In the genomic region with DNA sequence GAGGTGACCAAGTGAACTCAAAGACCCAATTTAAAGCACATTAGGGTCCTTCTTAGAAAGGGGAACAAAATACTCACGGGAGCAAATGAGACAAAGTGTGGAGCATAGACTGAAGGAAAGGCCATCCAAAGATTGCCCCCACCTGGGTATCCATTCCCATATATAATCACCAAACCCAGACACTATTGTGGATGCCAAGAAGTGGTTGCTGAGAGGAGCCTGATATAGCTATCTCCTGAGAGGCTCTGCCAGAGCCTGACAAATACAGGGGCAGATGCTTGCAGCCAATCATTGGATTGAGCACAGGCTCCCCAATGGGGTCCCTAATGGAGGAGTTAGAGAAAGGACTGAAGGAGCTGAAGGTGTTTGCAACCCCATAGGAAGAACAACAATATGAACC, we compare ENCODE assay signal across 38 mouse cellular contexts. TPM values are rescaled to one million over a fixed set of nuclear protein-coding genes. Genes with fewer than 3 reads are reported as not detected.
"Had no signal": no experiment of that assay in that cellular context is flagged by ENCODE, and none has a peak within 500 bp of the region (broad histone marks: within the 10 kb centered on the region; RNA-seq: fewer than 3 reads in every experiment).

No protein-coding gene starts in this region.

RNA-seq across cellular contexts. Expression of gene Aicda, which starts 21.4 kb away (rescaled TPM):
- total RNA-seq: left cerebral cortex, adult 8-10 months; left cerebral cortex, postnatal 10 days; left cerebral cortex, postnatal 14 days; left cerebral cortex, postnatal 25 days; left cerebral cortex, postnatal 36 days; liver, adult 2 months; megakaryocyte progenitor cell, adult 5-6 weeks; megakaryocyte, adult 5-6 weeks; megakaryocyte-erythroid progenitor cell, adult 5-6 weeks; monocyte, adult 5-6 weeks had no signal
- polyA plus RNA-seq: limb, embryonic 10.5 days; liver, adult 2 months; liver, embryonic 12.5 days; liver, embryonic 13.5 days; liver, embryonic 14.5 days; liver, embryonic 15.5 days; liver, embryonic 16.5 days; lung, adult 2 months; lung, embryonic 14.5 days; lung, embryonic 15.5 days; lung, embryonic 16.5 days; midbrain, embryonic 10.5 days; midbrain, embryonic 11.5 days; midbrain, embryonic 12.5 days; myocyte; neural tube, embryonic 11.5 days had no signal

RNA-seq across cellular contexts. Expression of gene Gdf3, which starts 34.9 kb away (rescaled TPM):
- total RNA-seq: left cerebral cortex, adult 8-10 months; left cerebral cortex, postnatal 10 days; left cerebral cortex, postnatal 14 days; left cerebral cortex, postnatal 25 days; left cerebral cortex, postnatal 36 days; left cerebral cortex, postnatal 4 days; liver, adult 2 months; midbrain, postnatal 0 days had no signal
- polyA plus RNA-seq: limb, embryonic 10.5 days; limb, embryonic 12.5 days; lung, adult 2 months; lung, embryonic 14.5 days; lung, embryonic 15.5 days; lung, postnatal 0 days; midbrain, embryonic 12.5 days; midbrain, embryonic 15.5 days; midbrain, postnatal 0 days; myocyte; neural tube, embryonic 12.5 days had no signal

RNA-seq across cellular contexts. Expression of gene Dppa3, which starts 51.2 kb away (rescaled TPM):
- total RNA-seq: left cerebral cortex, adult 8-10 months; left cerebral cortex, postnatal 10 days; left cerebral cortex, postnatal 14 days; left cerebral cortex, postnatal 25 days; left cerebral cortex, postnatal 36 days; left cerebral cortex, postnatal 4 days; liver, adult 2 months; megakaryocyte progenitor cell, adult 5-6 weeks; megakaryocyte, adult 5-6 weeks; megakaryocyte-erythroid progenitor cell, adult 5-6 weeks; midbrain, postnatal 0 days; monocyte, adult 5-6 weeks had no signal
- polyA plus RNA-seq: limb, embryonic 10.5 days; limb, embryonic 11.5 days; limb, embryonic 12.5 days; limb, embryonic 13.5 days; limb, embryonic 15.5 days; liver, adult 2 months; liver, embryonic 11.5 days; liver, embryonic 12.5 days; liver, embryonic 13.5 days; liver, embryonic 14.5 days; liver, embryonic 15.5 days; liver, embryonic 16.5 days; lung, adult 2 months; lung, embryonic 14.5 days; lung, embryonic 15.5 days; lung, postnatal 0 days; midbrain, embryonic 10.5 days; midbrain, embryonic 11.5 days; midbrain, embryonic 12.5 days; midbrain, embryonic 13.5 days; midbrain, embryonic 14.5 days; midbrain, embryonic 15.5 days; midbrain, embryonic 16.5 days; midbrain, postnatal 0 days; myocyte; neural tube, embryonic 11.5 days; neural tube, embryonic 12.5 days had no signal
